24 mouse cellular contexts compared by ENCODE assay signal in the genomic region with DNA sequence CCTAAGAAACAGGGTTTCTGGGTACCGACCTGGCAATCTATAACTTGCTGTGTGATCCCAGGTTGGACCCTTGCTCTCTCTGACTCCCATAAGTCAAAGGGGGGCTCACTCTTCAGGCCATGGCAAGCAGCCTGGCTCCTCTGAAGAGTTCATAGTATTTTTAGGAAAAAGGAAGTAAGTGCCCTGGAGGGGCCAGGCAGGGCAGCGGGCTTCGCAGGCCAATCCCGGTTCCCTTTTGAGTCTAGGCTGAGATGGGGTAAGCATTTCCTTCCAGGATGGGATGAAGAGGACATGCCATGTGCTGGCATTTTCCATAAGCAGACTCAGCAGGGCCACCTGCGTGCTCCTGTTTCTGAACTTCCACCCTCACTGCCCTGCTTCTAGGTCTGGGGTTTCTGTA. TPM values are rescaled to one million over a fixed set of nuclear protein-coding genes. Genes with fewer than 3 reads are reported as not detected.
DNase-seq lines count a peak whose midpoint lies in the region; ATAC-seq lines count a peak whose summit lies in the region.
"Had no signal": no experiment of that assay in that cellular context is flagged by ENCODE, and none has a peak within 500 bp of the region (broad histone marks: within the 10 kb centered on the region; RNA-seq: fewer than 3 reads in every experiment).

No protein-coding gene starts in this region.

- H3K27me3 ChIP-seq in midbrain, embryonic 13.5 days = 0 out of 2 replicates have a peak, but pooled peaks cover 11% of the 10 kb centered on the region
- no peaks in the 10 kb centered on the region for H3K27me3 ChIP-seq in midbrain, embryonic 16.5 days (ENCODE audit: control insufficient read depth, insufficient read depth, low read depth, low read length)
- H3K27me3 ChIP-seq: forebrain, embryonic 15.5 days; hindbrain, embryonic 13.5 days; Patski had no signal

- H3K9ac ChIP-seq in midbrain, embryonic 13.5 days (replicated peaks) = 0 out of 2 replicates have a peak overlapping the region, but pooled peaks have one; percentile 39
- H3K9ac ChIP-seq in midbrain, embryonic 16.5 days (ENCODE audit: low read depth, low read length) = no peak overlapping the region
- H3K9ac ChIP-seq: embryonic facial prominence, embryonic 12.5 days; hindbrain, embryonic 13.5 days; liver, embryonic 12.5 days; liver, postnatal 0 days; midbrain, embryonic 12.5 days had no signal

- H3K36me3 ChIP-seq in midbrain, embryonic 13.5 days = no peaks in the 10 kb centered on the region
- H3K36me3 ChIP-seq in midbrain, embryonic 16.5 days (ENCODE audit: control insufficient read depth, insufficient read depth, low read length) = no peaks in the 10 kb centered on the region
- H3K36me3 ChIP-seq: embryonic facial prominence, embryonic 12.5 days; forebrain, embryonic 15.5 days; heart, embryonic 10.5 days; hindbrain, embryonic 13.5 days; liver, embryonic 12.5 days; midbrain, embryonic 12.5 days had no signal

- H3K9me3 ChIP-seq in midbrain, embryonic 13.5 days = no peaks in the 10 kb centered on the region
- H3K9me3 ChIP-seq in midbrain, embryonic 16.5 days (replicated peaks; ENCODE audit: control insufficient read depth, low read length, poor library complexity, severe bottlenecking) = no peaks in the 10 kb centered on the region
- H3K9me3 ChIP-seq: embryonic facial prominence, embryonic 12.5 days; forebrain, embryonic 15.5 days; heart, embryonic 10.5 days; hindbrain, embryonic 13.5 days; liver, embryonic 12.5 days; midbrain, embryonic 12.5 days had no signal

- peak; percentile 95 for DNase-seq in heart, adult 11 months
- no peak for DNase-seq in heart, postnatal 4 days
- DNase-seq in embryo, embryonic 11 days = no peak
- DNase-seq in cerebellum, postnatal 25 days = no peak
- DNase-seq: adrenal gland, postnatal 10 days; cerebellum, adult 18-20 months; heart, postnatal 36 days; kidney, adult 11 months; kidney, postnatal 14 days; left cerebral cortex, postnatal 4 days; liver, postnatal 0 days; right cerebral cortex, postnatal 4 days had no signal

- WGBS in midbrain, embryonic 13.5 days = 87% methylated on average over 5 of the region's 5 CpGs
- WGBS in midbrain, embryonic 16.5 days = 83% methylated on average over 5 of the region's 5 CpGs

- ATAC-seq in midbrain, embryonic 13.5 days = no peak
- ATAC-seq in midbrain, embryonic 16.5 days = no peak
- peak; percentile 63 for ATAC-seq in megakaryocyte, adult 5-6 weeks (ENCODE audit: poor library complexity, severe bottlenecking)
- ATAC-seq: forebrain, embryonic 15.5 days; inflammation-experienced regulatory T-cells, adult 6 months; liver, embryonic 12.5 days; liver, postnatal 0 days; Patski had no signal

- peak overlapping the region; percentile 9; the same call in 1 of the 2 replicates for H3K27ac ChIP-seq in midbrain, embryonic 13.5 days
- no peak overlapping the region for H3K27ac ChIP-seq in midbrain, embryonic 16.5 days (ENCODE audit: low read length)
- H3K27ac ChIP-seq in brown adipose tissue, adult 24 weeks (replicated peaks; ENCODE audit: low read depth, low read length) = peak overlapping the region; percentile 53
- H3K27ac ChIP-seq: embryonic facial prominence, embryonic 12.5 days; heart, embryonic 10.5 days; liver, embryonic 12.5 days; midbrain, embryonic 12.5 days had no signal

- peaks cover 44% of the 10 kb centered on the region for H3K4me1 ChIP-seq in midbrain, embryonic 13.5 days (replicated peaks)
- peaks cover 25% of the 10 kb centered on the region for H3K4me1 ChIP-seq in midbrain, embryonic 16.5 days (ENCODE audit: control insufficient read depth, insufficient read depth, low read length)
- peaks cover 16% of the 10 kb centered on the region for H3K4me1 ChIP-seq in brown adipose tissue, adult 24 weeks (ENCODE audit: control insufficient read depth, insufficient read depth, insufficient read length, low read length)

- no peak overlapping the region for H3K4me3 ChIP-seq in midbrain, embryonic 13.5 days (replicated peaks)
- no peak overlapping the region for H3K4me3 ChIP-seq in midbrain, embryonic 16.5 days (ENCODE audit: low read depth, low read length)
- no peak overlapping the region for H3K4me3 ChIP-seq in brown adipose tissue, adult 24 weeks (ENCODE audit: insufficient read depth, low read depth, low read length)
- H3K4me3 ChIP-seq: embryonic facial prominence, embryonic 12.5 days; forebrain, embryonic 15.5 days; heart, embryonic 10.5 days; hindbrain, embryonic 13.5 days; liver, embryonic 12.5 days; midbrain, embryonic 12.5 days had no signal

- H3K4me2 ChIP-seq in midbrain, embryonic 13.5 days (replicated peaks) = no peak overlapping the region
- H3K4me2 ChIP-seq in midbrain, embryonic 16.5 days (ENCODE audit: low read length) = no peak overlapping the region
- H3K4me2 ChIP-seq: embryonic facial prominence, embryonic 12.5 days; forebrain, embryonic 15.5 days; liver, embryonic 12.5 days; midbrain, embryonic 12.5 days had no signal

RNA-seq across cellular contexts. Expression of a gene that starts 1.0 kb away (rescaled TPM):
- 1 to 10 TPM; 1.5 to 1.7 TPM for total RNA-seq in heart, postnatal 4 days (2021)
- polyA plus RNA-seq in midbrain, embryonic 13.5 days (2015; fragmentation: Nextera tagmentation; extraction: Ambion mirVana) = 28.8 and 31.1 TPM in 2 replicates
- polyA plus RNA-seq in midbrain, embryonic 16.5 days (2015; fragmentation: Nextera tagmentation; extraction: Ambion mirVana) = 42.5 and 44.0 TPM in 2 replicates
- polyA plus RNA-seq in brown adipose tissue, adult 24 weeks (2012; ENCODE audit: insufficient read depth, insufficient read length, missing spikeins) = 25.7 and 30.2 TPM in 2 replicates
- total RNA-seq in megakaryocyte, adult 5-6 weeks (2015) = 171 and 181 TPM in 2 replicates
- 164 and 167 TPM in 2 replicates for total RNA-seq in megakaryocyte, adult 5-6 weeks (2017)

RNA-seq across cellular contexts. Expression of a gene that starts 35.1 kb away (rescaled TPM):
- total RNA-seq in heart, postnatal 4 days (2021) = 10 to 100 TPM; 13.9 to 14.6 TPM
- polyA plus RNA-seq in midbrain, embryonic 13.5 days (2015; fragmentation: Nextera tagmentation; extraction: Ambion mirVana) = 28.7 and 29.7 TPM in 2 replicates
- 36.7 and 39.3 TPM in 2 replicates for polyA plus RNA-seq in midbrain, embryonic 16.5 days (2015; fragmentation: Nextera tagmentation; extraction: Ambion mirVana)
- polyA plus RNA-seq in brown adipose tissue, adult 24 weeks (2012; ENCODE audit: insufficient read depth, insufficient read length, missing spikeins) = 71.0 and 78.1 TPM in 2 replicates
- total RNA-seq in megakaryocyte, adult 5-6 weeks (2015) = 11.4 and 11.6 TPM in 2 replicates
- 17.4 and 18.7 TPM in 2 replicates for total RNA-seq in megakaryocyte, adult 5-6 weeks (2017)

RNA-seq across cellular contexts. Expression of a gene that starts 49.7 kb away (rescaled TPM):
- total RNA-seq in heart, postnatal 4 days (2021) = 100 to 1,000 TPM; 178 to 181 TPM
- polyA plus RNA-seq in midbrain, embryonic 13.5 days (2015; fragmentation: Nextera tagmentation; extraction: Ambion mirVana) = 21.4 and 23.4 TPM in 2 replicates
- polyA plus RNA-seq in midbrain, embryonic 16.5 days (2015; fragmentation: Nextera tagmentation; extraction: Ambion mirVana) = 51.0 and 59.7 TPM in 2 replicates
- polyA plus RNA-seq in brown adipose tissue, adult 24 weeks (2012; ENCODE audit: insufficient read depth, insufficient read length, missing spikeins) = 33.8 and 35.7 TPM in 2 replicates
- total RNA-seq in megakaryocyte, adult 5-6 weeks (2015) = 1.5 and 1.9 TPM in 2 replicates
- 2.5 and 4.5 TPM in 2 replicates for total RNA-seq in megakaryocyte, adult 5-6 weeks (2017)

RNA-seq across cellular contexts. Expression of a gene that starts 49.9 kb away (rescaled TPM):
- total RNA-seq in heart, postnatal 4 days (2021) = 10 to 100 TPM; 87.5 to 88.0 TPM
- polyA plus RNA-seq in midbrain, embryonic 13.5 days (2015; fragmentation: Nextera tagmentation; extraction: Ambion mirVana) = 51.7 and 56.8 TPM in 2 replicates
- 18.3 and 19.2 TPM in 2 replicates for polyA plus RNA-seq in midbrain, embryonic 16.5 days (2015; fragmentation: Nextera tagmentation; extraction: Ambion mirVana)
- 25.1 and 30.8 TPM in 2 replicates for polyA plus RNA-seq in brown adipose tissue, adult 24 weeks (2012; ENCODE audit: insufficient read depth, insufficient read length, missing spikeins)
- 115 and 131 TPM in 2 replicates for total RNA-seq in megakaryocyte, adult 5-6 weeks (2015)
- total RNA-seq in megakaryocyte, adult 5-6 weeks (2017) = 78.5 and 81.9 TPM in 2 replicates
